Mouse (Mus musculus) small intestine, adult 10 weeks (tissue): ENCODE results near the gene Tbl1xr1. TPM values are rescaled to one million over a fixed set of nuclear protein-coding genes. Genes with fewer than 3 reads are reported as not detected.

Source experiments
- polyA plus RNA-seq: library from polyadenylated mRNA; stranded (reverse); fragments of 350-450 nt; fragmentation: Illumina TruSeq; extraction: RNeasy Lipid Tissue Mini Kit (QIAGEN cat#74804); gene quantifications from one replicate; pipeline ENCODE4 v1.2.3, GENCODE M21; 2014; ENCODE audit warnings: low replicate concordance

Tbl1xr1 gene
- 46.9 TPM for polyA plus RNA-seq

DNA sequence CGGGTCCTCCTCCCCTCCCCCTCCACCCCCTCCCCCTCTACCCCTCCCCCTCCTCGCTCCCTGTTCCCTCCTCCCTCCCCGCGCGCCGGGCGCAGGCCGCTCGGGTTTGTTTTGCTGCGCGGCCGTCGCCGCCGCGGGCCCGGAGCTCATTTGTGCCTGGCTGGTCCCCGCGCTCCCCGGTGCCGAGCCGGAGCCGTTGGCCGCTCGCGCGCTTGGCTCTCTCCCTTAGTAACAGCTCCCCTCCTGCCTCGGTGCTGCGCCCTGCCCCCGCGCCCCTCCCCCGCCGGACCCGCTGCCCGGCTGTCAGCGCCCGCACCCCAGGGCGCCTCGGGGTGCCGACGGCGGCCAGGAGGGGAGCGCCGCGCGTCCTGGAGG is at the start of gene Tbl1xr1:
TSS of gene Tbl1xr1 (plus strand) at position 92 of the 375 bp plus-strand sequence.

